Mouse (Mus musculus) right cerebral cortex, postnatal 4 days (tissue): ENCODE data around the gene Tnk2.

ENCODE experiments used
- DNase-seq: peaks from one replicate; pipeline ENCODE4 v3.0.0-alpha.2; 2022

The Tnk2 gene

GRCm38 (mm10) chr16:32680806-32681205 lies 37.1 kb downstream of the Tnk2 start:
- no peak for DNase-seq

- peak; percentile 75 for DNase-seq
These were observed 38.5 kb downstream of the Tnk2 start for GRCm38 (mm10) chr16:32682194-32682593.

GRCm38 (mm10) chr16:32682841-32683240 lies 39.2 kb downstream of the Tnk2 start:
- no peak for DNase-seq

GRCm38 (mm10) chr16:32683343-32683742 lies 39.7 kb downstream of the Tnk2 start:
- no peak for DNase-seq

GRCm38 (mm10) chr16:32685405-32685804 lies 41.7 kb downstream of the Tnk2 start:
- no peak for DNase-seq

- no peak for DNase-seq
These were observed 42.3 kb downstream of the Tnk2 start for GRCm38 (mm10) chr16:32685998-32686397.

- DNase-seq: no peak
These were observed 43.5 kb downstream of the Tnk2 start for GRCm38 (mm10) chr16:32687221-32687620.

- DNase-seq: no peak
These were observed 45.1 kb downstream of the Tnk2 start for GRCm38 (mm10) chr16:32688770-32689169.

GRCm38 (mm10) chr16:32689501-32689900 lies 45.8 kb downstream of the Tnk2 start:
- peak; percentile 71 for DNase-seq

- no peak for DNase-seq
These were observed 53.3 kb downstream of the Tnk2 start for GRCm38 (mm10) chr16:32696841-32697464.

GRCm38 (mm10) chr16:32697665-32698446 lies 54.2 kb downstream of the Tnk2 start:
- DNase-seq: no peak

GRCm38 (mm10) chr16:32698550-32698949 lies 54.9 kb downstream of the Tnk2 start:
- DNase-seq: no peak

GRCm38 (mm10) chr16:32703312-32703912 lies 59.7 kb downstream of the Tnk2 start:
- no peak for DNase-seq

GRCm38 (mm10) chr16:32705606-32706005 lies 61.9 kb downstream of the Tnk2 start:
- DNase-seq: no peak

- DNase-seq: no peak
These were observed 63.6 kb downstream of the Tnk2 start for GRCm38 (mm10) chr16:32707111-32707823.

GRCm38 (mm10) chr16:32707824-32708456 lies 64.3 kb downstream of the Tnk2 start:
- no peak for DNase-seq

GRCm38 (mm10) chr16:32708457-32709033 lies 64.9 kb downstream of the Tnk2 start:
- DNase-seq: no peak

- DNase-seq: no peak
These were observed 65.4 kb downstream of the Tnk2 start for GRCm38 (mm10) chr16:32709116-32709515.

- no peak for DNase-seq
These were observed 66.9 kb downstream of the Tnk2 start for GRCm38 (mm10) chr16:32710426-32711070.

GRCm38 (mm10) chr16:32712202-32712601 lies 68.5 kb downstream of the Tnk2 start:
- no peak for DNase-seq

GRCm38 (mm10) chr16:32713556-32713955 lies 69.9 kb downstream of the Tnk2 start:
- DNase-seq: no peak

GRCm38 (mm10) chr16:32715364-32715763 lies 71.7 kb downstream of the Tnk2 start:
- peak; percentile 21 for DNase-seq
